Comparison of ENCODE assay signal across 9 mouse cellular contexts in the genomic region with DNA sequence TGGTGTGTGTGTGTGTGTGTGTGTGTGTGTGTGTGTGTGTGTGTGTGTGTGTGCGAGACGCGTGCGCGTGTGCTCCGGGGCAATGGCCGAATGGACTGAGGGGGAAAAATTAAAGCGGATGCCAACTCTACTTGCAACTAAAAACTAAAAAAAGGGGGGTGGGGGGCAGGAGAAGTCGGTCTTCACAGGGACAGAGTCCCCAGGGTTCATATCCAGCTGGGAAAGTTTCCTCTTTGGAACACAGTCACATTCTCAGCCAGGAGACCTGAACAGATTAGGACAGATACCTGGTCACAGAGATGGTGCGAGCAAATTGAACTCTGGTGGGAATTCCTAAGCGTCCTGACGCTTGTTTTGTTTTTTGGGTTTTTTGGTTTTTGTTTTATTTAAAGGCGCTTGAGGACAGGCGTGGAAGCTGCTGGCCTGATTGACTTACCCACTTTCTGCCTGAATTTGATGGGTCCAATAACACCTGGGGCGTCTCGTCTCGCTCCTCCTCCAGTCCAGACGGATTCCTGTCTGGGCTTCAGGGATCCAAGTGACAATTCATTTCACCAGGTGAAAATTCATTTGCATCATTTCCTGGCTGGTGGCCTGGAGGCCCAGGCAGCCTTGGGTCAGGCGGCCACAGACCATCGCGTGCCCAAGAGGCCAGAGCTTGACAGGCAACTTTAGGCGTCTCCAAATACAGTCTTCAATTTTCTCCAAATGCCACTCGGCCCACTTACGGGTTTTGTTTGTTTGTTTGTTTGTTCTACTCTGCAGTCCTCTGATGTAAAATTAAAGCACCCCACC. TPM values are rescaled to one million over a fixed set of nuclear protein-coding genes. Genes with fewer than 3 reads are reported as not detected.
A peak's percentile ranks its signal among the peaks of the same experiment; 100 is the strongest.
DNase-seq lines count a peak whose midpoint lies in the region; ATAC-seq lines count a peak whose summit lies in the region.
"Had no signal": no experiment of that assay in that cellular context is flagged by ENCODE, and none has a peak within 500 bp of the region (broad histone marks: within the 10 kb centered on the region; RNA-seq: fewer than 3 reads in every experiment).

No protein-coding gene starts in this region.

- H3K4me1 ChIP-seq in heart, embryonic 15.5 days (replicated peaks), result peaks cover 28% of the 10 kb centered on the region
- H3K4me1 ChIP-seq in embryonic facial prominence, embryonic 14.5 days (ENCODE audit: control insufficient read depth, insufficient read depth, low read length), result peaks cover 8% of the 10 kb centered on the region
- H3K4me1 ChIP-seq in neural tube, embryonic 13.5 days (replicated peaks), result peaks cover 32% of the 10 kb centered on the region

- peak overlapping the region; percentile 95 for H3K4me2 ChIP-seq in heart, embryonic 15.5 days
- H3K4me2 ChIP-seq in embryonic facial prominence, embryonic 14.5 days (ENCODE audit: low read depth, low read length), result peak overlapping the region; percentile 99
- peak overlapping the region; percentile 100 for H3K4me2 ChIP-seq in neural tube, embryonic 13.5 days

- H3K4me3 ChIP-seq in heart, embryonic 15.5 days, result peak overlapping the region; percentile 63
- H3K4me3 ChIP-seq in embryonic facial prominence, embryonic 14.5 days (ENCODE audit: low read depth, low read length), result peak overlapping the region; percentile 57
- H3K4me3 ChIP-seq in neural tube, embryonic 13.5 days, result peak overlapping the region; percentile 63

- no peak for DNase-seq in heart, postnatal 10 days
- DNase-seq in embryonic facial prominence, embryonic 14.5 days (ENCODE audit: low spot score), result no peak
- peak; percentile 30 for DNase-seq in kidney, postnatal 10 days
- no peak for DNase-seq in spleen, postnatal 14 days (ENCODE audit: low spot score in 2 of 2)
- DNase-seq in cerebellum, adult 9-11 months, result no peak
- DNase-seq in layer of hippocampus, postnatal 14 days (ENCODE audit: low spot score in 2 of 2), result no peak

- no peaks in the 10 kb centered on the region for H3K9me3 ChIP-seq in heart, embryonic 15.5 days (replicated peaks)
- no peaks in the 10 kb centered on the region for H3K9me3 ChIP-seq in embryonic facial prominence, embryonic 14.5 days (ENCODE audit: control insufficient read depth, low read length)
- no peaks in the 10 kb centered on the region for H3K9me3 ChIP-seq in neural tube, embryonic 13.5 days

- 0 out of 2 replicates have a peak overlapping the region, but pooled peaks have one; percentile 70 for H3K27ac ChIP-seq in heart, embryonic 15.5 days
- H3K27ac ChIP-seq in embryonic facial prominence, embryonic 14.5 days (replicated peaks; ENCODE audit: low read depth, low read length), result no peak overlapping the region
- H3K27ac ChIP-seq in neural tube, embryonic 13.5 days (replicated peaks), result no peak overlapping the region

- 3% methylated on average over 24 of the region's 24 CpGs for WGBS in heart, embryonic 15.5 days
- WGBS in embryonic facial prominence, embryonic 14.5 days, result 2% methylated on average over 21 of the region's 24 CpGs
- 2% methylated on average over 23 of the region's 24 CpGs for WGBS in neural tube, embryonic 13.5 days

- no peaks in the 10 kb centered on the region for H3K36me3 ChIP-seq in heart, embryonic 15.5 days
- H3K36me3 ChIP-seq in embryonic facial prominence, embryonic 14.5 days (ENCODE audit: control insufficient read depth, insufficient read depth, low read length), result no peaks in the 10 kb centered on the region
- H3K36me3 ChIP-seq in neural tube, embryonic 13.5 days, result no peaks in the 10 kb centered on the region

- peak overlapping the region; percentile 21; the same call in 1 of the 2 replicates for H3K9ac ChIP-seq in heart, embryonic 15.5 days
- H3K9ac ChIP-seq in embryonic facial prominence, embryonic 14.5 days (ENCODE audit: low read depth, low read length), result peak overlapping the region; percentile 54
- H3K9ac ChIP-seq in neural tube, embryonic 13.5 days, result 0 out of 2 replicates have a peak overlapping the region, but pooled peaks have one; percentile 22

- intact Hi-C loops in heart, postnatal 10 days (cut with DNase I), result loop anchor here (5.0 kb wide), 3 partner anchors 123 to 247 kb away; no protein-coding TSS in a partner anchor

- no peak for ATAC-seq in heart, embryonic 15.5 days (replicated peaks; ENCODE audit: insufficient number of reproducible peaks, insufficient read depth, low FRiP score, low read depth)
- ATAC-seq in embryonic facial prominence, embryonic 14.5 days (ENCODE audit: low read depth), result no peak
- peak; percentile 17; the same call in 1 of the 2 replicates for ATAC-seq in neural tube, embryonic 13.5 days (ENCODE audit: low read depth)

- peaks cover 17% of the 10 kb centered on the region; the same call in 1 of the 2 replicates for H3K27me3 ChIP-seq in heart, embryonic 15.5 days
- H3K27me3 ChIP-seq in embryonic facial prominence, embryonic 14.5 days (replicated peaks; ENCODE audit: control insufficient read depth, insufficient read depth, low read length), result peaks cover 58% of the 10 kb centered on the region
- peaks cover 77% of the 10 kb centered on the region for H3K27me3 ChIP-seq in neural tube, embryonic 13.5 days
- H3K27me3 ChIP-seq: Patski had no signal

RNA-seq across cellular contexts. Expression of gene Stc2, which starts 0.8 kb away (rescaled TPM):
- polyA plus RNA-seq in heart, embryonic 15.5 days (2015; fragmentation: Nextera tagmentation; extraction: Ambion mirVana), result 4.0 and 4.5 TPM in 2 replicates
- 10 to 100 TPM; 15.0 to 18.7 TPM for total RNA-seq in heart, postnatal 10 days (2021)
- polyA plus RNA-seq in embryonic facial prominence, embryonic 14.5 days (2014; fragmentation: Nextera tagmentation; extraction: Ambion mirVana), result 1.6 and 1.9 TPM in 2 replicates
- 0.56 and 1.1 TPM in 2 replicates for polyA plus RNA-seq in neural tube, embryonic 13.5 days (2015; fragmentation: Nextera tagmentation; extraction: Ambion mirVana)
- total RNA-seq in layer of hippocampus, postnatal 14 days (2021), result 1 to 10 TPM; 5.0 to 6.4 TPM
